Mouse (Mus musculus) brain, embryonic 14.5 days (tissue): Measurements from ENCODE around the gene Zfp37.

Source experiments
- CTCF ChIP-seq: fragments of 200-500 bp; IDR thresholded peaks from 2 replicates; pipeline ENCODE4 v1.5.1; 2012; ENCODE audit warnings: inconsistent platforms, mild to moderate bottlenecking, moderate library complexity, borderline replicate concordance; ENCODE audit not compliant: insufficient read depth, insufficient read length; ENCODE audit errors: extremely low read depth
- POLR2A ChIP-seq: fragments of 200-500 bp; IDR thresholded peaks from 2 replicates; pipeline ENCODE4 v1.6.1; 2012; ENCODE audit warnings: mild to moderate bottlenecking, inconsistent platforms, borderline replicate concordance; ENCODE audit not compliant: poor library complexity, insufficient read depth, insufficient read length, severe bottlenecking; ENCODE audit errors: extremely low read depth

DNA sequence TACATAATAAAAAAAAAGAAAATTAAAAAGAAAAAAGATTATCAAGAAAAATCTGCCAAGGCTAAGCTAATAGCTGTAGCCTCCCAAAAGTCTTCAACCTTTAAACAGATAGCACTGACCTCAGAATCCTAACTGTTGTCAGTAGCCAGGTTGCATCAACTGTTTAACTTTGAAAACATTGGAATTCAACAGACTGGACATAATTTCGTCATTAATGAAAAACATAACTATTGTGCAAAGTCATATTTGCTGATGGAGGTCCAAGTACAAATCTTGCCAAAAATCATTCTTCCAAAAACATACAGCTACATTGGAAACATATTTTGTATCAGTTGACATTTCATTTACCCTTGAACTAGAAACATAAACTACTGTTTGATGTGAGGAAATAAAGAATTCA is 72.4 kb downstream of the Zfp37 start:
- TF ChIP-seq CTCF (no peak), POLR2A (no peak)
